Mouse (Mus musculus) B cell, adult (primary cell): ENCODE results near the gene Kcnk4. TPM values are rescaled to one million over a fixed set of nuclear protein-coding genes. Genes with fewer than 3 reads are reported as not detected.

Experiments
- total RNA-seq: library from RNA; stranded (reverse); gene quantifications from 4 replicates; pipeline ENCODE4 v1.2.4, GENCODE M21; 2023; ENCODE audit not compliant: inconsistent age

Kcnk4 gene
- not detected in 4 replicates for total RNA-seq

GRCm38 (mm10) chr19:6934195-6934977 is at the start of gene Kcnk4:
Kcnk4 (minus strand) TSS chr19:6934515.

GRCm38 (mm10) chr19:6980381-6981093 is 46.2 kb upstream of the Kcnk4 start, which contains the start of gene Fkbp2:
Fkbp2 (minus strand) TSS chr19:6980501.

GRCm38 (mm10) chr19:6975537-6976521 is 41.5 kb upstream of the Kcnk4 start, which contains the start of gene Plcb3:
Plcb3 (minus strand) TSS chr19:6976470.

GRCm38 (mm10) chr19:6974211-6975205 is 40.2 kb upstream of the Kcnk4 start, which contains the start of gene Ppp1r14b:
Ppp1r14b (plus strand) TSS chr19:6974968.

GRCm38 (mm10) chr19:6942249-6942691 is 8.0 kb upstream of the Kcnk4 start, which contains the start of gene Gpr137:
Gpr137 (minus strand) TSS chr19:6942480.

GRCm38 (mm10) chr19:6941372-6942248 is 7.3 kb upstream of the Kcnk4 start, which contains the start of gene Bad:
Bad (plus strand) TSS chr19:6941861.

GRCm38 (mm10) chr19:6925307-6925573 is 9.1 kb downstream of the Kcnk4 start, which contains the start of gene Catsperz:
Catsperz (minus strand) TSS chr19:6925380.

GRCm38 (mm10) chr19:6921647-6922567 is 12.4 kb downstream of the Kcnk4 start, which contains the start of gene Esrra:
Esrra (minus strand) TSS chr19:6921813.

GRCm38 (mm10) chr19:6909507-6910289 is 24.6 kb downstream of the Kcnk4 start, which contains the start of the genes Trmt112 and Prdx5:
Trmt112 (plus strand) TSS chr19:6909698.
Prdx5 (minus strand) TSS chr19:6910106.

Other genes starting within 250 kb of the Kcnk4 start
- gene Rps6ka4, start 93.9 kb downstream of the Kcnk4 start, total RNA-seq, result 28.2 to 41.0 TPM (median 33.2 TPM) in 4 replicates
- gene Ccdc88b, start 76.3 kb downstream of the Kcnk4 start, total RNA-seq, result 29.9 to 32.9 TPM (median 31.6 TPM) in 4 replicates
- gene Trmt112, start 24.8 kb downstream of the Kcnk4 start, total RNA-seq, result 150 to 159 TPM (median 153 TPM) in 4 replicates
- 86.0 to 104 TPM (median 92.9 TPM) in 4 replicates for gene Prdx5, start 24.4 kb downstream of the Kcnk4 start, total RNA-seq
- 55.4 to 59.7 TPM (median 56.1 TPM) in 4 replicates for gene Esrra, start 12.7 kb downstream of the Kcnk4 start, total RNA-seq
- not detected in 4 replicates for gene Catsperz, start 9.1 kb downstream of the Kcnk4 start, total RNA-seq
- 10.7 to 16.5 TPM (median 14.1 TPM) in 4 replicates for gene Bad, start 7.3 kb upstream of the Kcnk4 start, total RNA-seq
- 20.3 to 22.9 TPM (median 21.1 TPM) in 4 replicates for gene Gpr137, start 8.0 kb upstream of the Kcnk4 start, total RNA-seq
- 89.5 to 93.5 TPM (median 90.6 TPM) in 4 replicates for gene Ppp1r14b, start 40.5 kb upstream of the Kcnk4 start, total RNA-seq
- gene Plcb3, start 42.0 kb upstream of the Kcnk4 start, total RNA-seq, result 13.5 to 15.8 TPM (median 15.0 TPM) in 4 replicates
- gene Fkbp2, start 46.0 kb upstream of the Kcnk4 start, total RNA-seq, result 27.8 to 34.0 TPM (median 30.5 TPM) in 4 replicates
- gene Vegfb, start 53.1 kb upstream of the Kcnk4 start, total RNA-seq, result 15.4 to 19.4 TPM (median 17.7 TPM) in 4 replicates
- 23.7 to 27.8 TPM (median 26.5 TPM) in 4 replicates for gene Dnajc4, start 58.1 kb upstream of the Kcnk4 start, total RNA-seq
- 4.4 to 6.2 TPM (median 5.2 TPM) in 4 replicates for gene Nudt22, start 61.6 kb upstream of the Kcnk4 start, total RNA-seq
- 4.5 to 6.6 TPM (median 5.6 TPM) in 4 replicates for gene Trpt1, start 61.6 kb upstream of the Kcnk4 start, total RNA-seq
- 167 to 182 TPM (median 174 TPM) in 4 replicates for gene Fermt3, start 85.0 kb upstream of the Kcnk4 start, total RNA-seq
- 98.7 to 127 TPM (median 113 TPM) in 4 replicates for gene Stip1, start 105.5 kb upstream of the Kcnk4 start, total RNA-seq
- 6.5 to 7.3 TPM (median 7.1 TPM) in 4 replicates for gene Macrod1, start 122.3 kb upstream of the Kcnk4 start, total RNA-seq
- gene Flrt1, start 171.2 kb upstream of the Kcnk4 start, total RNA-seq, result 0.12 to 0.16 TPM in 2 of 4 replicates, not detected in the others